Mouse (Mus musculus) CH12.LX (cell line): ENCODE data around the gene Zfp563. TPM values are rescaled to one million over a fixed set of nuclear protein-coding genes. Genes with fewer than 3 reads are reported as not detected.

Experiments
- DNase-seq: peaks from one replicate; pipeline ENCODE4 v3.0.0-alpha.2; 2013; ENCODE audit errors: extremely low read depth
- H3K27ac ChIP-seq: 2 replicates; pipeline ENCODE4 v1.5.1; 2012; ENCODE audit warnings: low read depth, mild to moderate bottlenecking, control low read depth, moderate library complexity; ENCODE audit not compliant: insufficient read depth
- H3K27me3 ChIP-seq: replicated peaks from 2 replicates; pipeline ENCODE3; 2012; ENCODE audit warnings: inconsistent platforms
- H3K36me3 ChIP-seq, 2 experiments: replicated peaks in 1 of 2; 2 replicates each; pipeline versions ENCODE3 to v1.6.1; 2012; ENCODE audit warnings: inconsistent platforms in 1 of 2, low read length in 1 of 2, mild to moderate bottlenecking in 1 of 2, mixed read lengths in 1 of 2, moderate library complexity in 1 of 2; ENCODE audit not compliant: control insufficient read depth in 1 of 2, insufficient read depth in 1 of 2
- H3K4me1 ChIP-seq, 2 experiments: 2 replicates each; pipeline ENCODE4 v1.6.1; 2012; ENCODE audit warnings: inconsistent platforms in 1 of 2, moderate library complexity in 1 of 2; ENCODE audit not compliant: insufficient read depth in 2 of 2, control insufficient read depth in 1 of 2
- H3K4me2 ChIP-seq: 2 replicates; pipeline ENCODE4 v1.6.1; 2012; ENCODE audit warnings: low read depth, mild to moderate bottlenecking, control low read depth; ENCODE audit not compliant: poor library complexity, insufficient read depth, severe bottlenecking
- H3K4me3 ChIP-seq, 3 experiments: fragments of 150-350 bp in 1 of 3; sonication (generic) in 1 of 3; replicated peaks in 1 of 3; 2 replicates each; pipeline versions ENCODE3 to v1.5.1; 2011 to 2012; ENCODE audit warnings: low read depth in 2 of 3, low read length in 2 of 3, mild to moderate bottlenecking in 2 of 3, moderate library complexity in 2 of 3, control low read depth in 1 of 3, improper control_type of control experiment in 1 of 3, inconsistent platforms in 1 of 3, mixed read lengths in 1 of 3; ENCODE audit not compliant: poor library complexity in 1 of 3
- H3K79me2 ChIP-seq: replicated peaks from 2 replicates; pipeline ENCODE4 v1.6.1; 2012; ENCODE audit warnings: mild to moderate bottlenecking, moderate library complexity; ENCODE audit not compliant: control insufficient read depth, poor library complexity, insufficient read depth, severe bottlenecking; ENCODE audit errors: extremely low read depth
- H3K9ac ChIP-seq: 2 replicates; pipeline ENCODE4 v1.6.1; 2012; ENCODE audit warnings: low read depth, mild to moderate bottlenecking, control low read depth, moderate library complexity; ENCODE audit not compliant: insufficient read depth
- H3K9me3 ChIP-seq: replicated peaks from 2 replicates; pipeline ENCODE3; 2012; ENCODE audit warnings: low read length, inconsistent platforms, mixed read lengths
- BHLHE40 ChIP-seq: IDR thresholded peaks from 2 replicates; pipeline ENCODE4 v1.6.1; 2011; ENCODE audit warnings: mild to moderate bottlenecking, low read depth, low read length, improper control_type of control experiment
- CHD1 ChIP-seq: IDR thresholded peaks from 2 replicates; pipeline ENCODE4 v1.6.1; 2012; ENCODE audit warnings: low read depth, low read length, improper control_type of control experiment, inconsistent platforms
- CHD2 ChIP-seq: IDR thresholded peaks from 2 replicates; pipeline ENCODE4 v1.6.1; 2011; ENCODE audit warnings: low read length, improper control_type of control experiment
- CTCF ChIP-seq, 2 experiments: IDR thresholded peaks in 1 of 2; conservative IDR thresholded peaks in 1 of 2; 2 replicates each; pipeline ENCODE4 v1.5.1; 2011 to 2012; ENCODE audit warnings: low read depth in 2 of 2, low read length in 2 of 2, improper control_type of control experiment in 1 of 2, inconsistent platforms in 1 of 2, mild to moderate bottlenecking in 1 of 2, moderate library complexity in 1 of 2
- E2F4 ChIP-seq: IDR thresholded peaks from 2 replicates; pipeline ENCODE4 v1.6.1; 2011; ENCODE audit warnings: low read depth, low read length, improper control_type of control experiment; ENCODE audit not compliant: insufficient replicate concordance
- HCFC1 ChIP-seq: IDR thresholded peaks from 2 replicates; pipeline ENCODE4 v1.6.1; 2012; ENCODE audit warnings: low read depth, mild to moderate bottlenecking, inconsistent platforms, low read length, improper control_type of control experiment
- JUND ChIP-seq: conservative IDR thresholded peaks from 2 replicates; pipeline ENCODE4 v1.6.1; 2011; ENCODE audit warnings: low read depth, low read length, improper control_type of control experiment
- MAFK ChIP-seq: IDR thresholded peaks from 2 replicates; pipeline ENCODE4 v1.6.1; 2011; ENCODE audit warnings: low read length, improper control_type of control experiment; ENCODE audit not compliant: insufficient replicate concordance
- MAX ChIP-seq: IDR thresholded peaks from 2 replicates; pipeline ENCODE4 v1.6.1; 2011; ENCODE audit warnings: low read length, improper control_type of control experiment
- MXI1 ChIP-seq: IDR thresholded peaks from 2 replicates; pipeline ENCODE4 v1.6.1; 2011; ENCODE audit warnings: mild to moderate bottlenecking, low read depth, low read length, improper control_type of control experiment
- MYC ChIP-seq: IDR thresholded peaks from 2 replicates; pipeline ENCODE4 v1.6.1; 2011; ENCODE audit warnings: low read depth, mild to moderate bottlenecking, improper control_type of control experiment, low read length
- NELFE ChIP-seq: IDR thresholded peaks from 2 replicates; pipeline ENCODE4 v1.6.1; 2011; ENCODE audit warnings: low read depth, low read length, improper control_type of control experiment
- NRF1 ChIP-seq: IDR thresholded peaks from 2 replicates; pipeline ENCODE4 v1.6.1; 2014; ENCODE audit warnings: low read depth, mild to moderate bottlenecking, inconsistent platforms, low read length, improper control_type of control experiment, moderate library complexity
- POLR2AphosphoS2 ChIP-seq: IDR thresholded peaks from 2 replicates; pipeline ENCODE4 v1.6.1; 2011; ENCODE audit warnings: low read depth, low read length, improper control_type of control experiment
- RAD21 ChIP-seq: IDR thresholded peaks from 2 replicates; pipeline ENCODE4 v1.6.1; 2011; ENCODE audit warnings: low read depth, mild to moderate bottlenecking, low read length, improper control_type of control experiment, moderate library complexity
- SMC3 ChIP-seq: IDR thresholded peaks from 2 replicates; pipeline ENCODE4 v1.6.1; 2011; ENCODE audit warnings: low read depth, low read length, improper control_type of control experiment
- TCF12 ChIP-seq: IDR thresholded peaks from 2 replicates; pipeline ENCODE4 v1.6.1; 2014; ENCODE audit warnings: low read depth, mild to moderate bottlenecking, inconsistent platforms, low read length, improper control_type of control experiment
- UBTF ChIP-seq: IDR thresholded peaks from 2 replicates; pipeline ENCODE4 v1.6.1; 2012; ENCODE audit warnings: low read depth, mild to moderate bottlenecking, inconsistent platforms, low read length, improper control_type of control experiment, moderate library complexity
- USF2 ChIP-seq: conservative IDR thresholded peaks from 2 replicates; pipeline ENCODE4 v1.6.1; 2011; ENCODE audit warnings: low read depth, low read length, improper control_type of control experiment
- ZC3H11A ChIP-seq: IDR thresholded peaks from 2 replicates; pipeline ENCODE4 v1.6.1; 2012; ENCODE audit warnings: low read depth, mild to moderate bottlenecking, inconsistent platforms, low read length, improper control_type of control experiment
- ZNF384 ChIP-seq: IDR thresholded peaks from 2 replicates; pipeline ENCODE4 v1.6.1; 2012; ENCODE audit warnings: low read depth, low read length, improper control_type of control experiment, inconsistent platforms
- dilution Hi-C: fragments of 300-500 bp; cut with MboI; formaldehyde crosslinking; loops from 2 replicates; pipeline ENCODE4 v1.14.3; 2020; ENCODE audit warnings: low sequenced_read_pairs; ENCODE audit not compliant: extremely low pct_unique_long_range_greater_than_20kb, extremely low pct_ligation_motif_present
- in situ Hi-C: fragments of 300-500 bp; cut with MboI; formaldehyde crosslinking; loops from 3 replicates; pipeline ENCODE4 v1.14.3; 2019; ENCODE audit warnings: low sequenced_read_pairs, low pct_ligation_motif_present, low pct_unique_long_range_greater_than_20kb, mixed read lengths
- polyA plus RNA-seq: library from polyadenylated mRNA; unstranded; fragments of >175 nt; gene quantifications from 2 replicates; pipeline ENCODE4 v1.2.1, GENCODE M21; 2012; ENCODE audit warnings: low read depth; ENCODE audit not compliant: insufficient read length
- total RNA-seq, 2 experiments: library from RNA; depleted of rRNA; stranded (reverse); fragments of 300-350 nt in 1 of 2; fragments of >200 nt in 1 of 2; gene quantifications; 2 replicates each; pipeline ENCODE4 v1.2.3; 2012 to 2014

The Zfp563 gene
- total and polyA plus RNA-seq, 3 experiments: 1.9 to 4.1 (median 4.1) TPM

- H3K4me2 ChIP-seq: no peak overlapping the region
- no peak overlapping the region for H3K27ac ChIP-seq
- H3K4me3 ChIP-seq: no peak overlapping the region
- in situ Hi-C loops (no loop called here), dilution Hi-C loops (no loop called here)
- DNase-seq: no peak
- no peaks in the 10 kb centered on the region for H3K9me3 ChIP-seq
- TF ChIP-seq POLR2AphosphoS2: no peak
- no peak for TF ChIP-seq JUND
- TF ChIP-seq CHD1: no peak
- no peak for TF ChIP-seq CHD2
- no peak for TF ChIP-seq ZNF384
- no peak for TF ChIP-seq USF2
- TF ChIP-seq MXI1: no peak
- no peak for TF ChIP-seq ZC3H11A
- no peak for TF ChIP-seq RAD21
- TF ChIP-seq E2F4: no peak
- no peak for TF ChIP-seq TCF12
- TF ChIP-seq NELFE: no peak
- H3K9ac ChIP-seq: no peak overlapping the region
- H3K4me1 ChIP-seq: no peaks in the 10 kb centered on the region
- H3K36me3 ChIP-seq: no peaks in the 10 kb centered on the region
- no peaks in the 10 kb centered on the region for H3K79me2 ChIP-seq
- H3K27me3 ChIP-seq: no peaks in the 10 kb centered on the region
Observed at GRCm38 (mm10) chr17:33126257-33126656, 37.1 kb downstream of the Zfp563 start.

- Histone ChIP-seq H3K4me2 (no peak within 1 kb of the TSS), H3K9me3 (no peaks in the 10 kb centered on the region), H3K36me3 (no peaks in the 10 kb centered on the region), H3K79me2 (no peaks in the 10 kb centered on the region), H3K27ac (no peak within 1 kb of the TSS), H3K9ac (no peak within 1 kb of the TSS), H3K4me3 (no peak within 1 kb of the TSS), H3K27me3 (peaks cover 25% of the 10 kb centered on the region), H3K4me1 (no peaks in the 10 kb centered on the region)
- no peak for DNase-seq
- in situ Hi-C loops: no loop called here
- TF ChIP-seq MAX (no peak), CHD1 (no peak), TCF12 (no peak), NELFE (no peak), NRF1 (no peak), UBTF (no peak), MXI1 (no peak), POLR2AphosphoS2 (no peak), HCFC1 (no peak), CHD2 (no peak), BHLHE40 (no peak), SMC3 (no peak), JUND (no peak), MYC (no peak), MAFK (no peak), CTCF (conservative IDR thresholded peaks at IDR 0.05 in 1 of 2, IDR thresholded peaks at IDR 0.05 in 1 of 2; ENCODE audit: low read depth in 2 of 2, low read length in 2 of 2) (no peak), ZC3H11A (no peak)
- dilution Hi-C loops: no loop called here
Observed at GRCm38 (mm10) chr17:33139261-33139820, 50.2 kb downstream of the Zfp563 start, which contains the start of gene Morc2b. Morc2b (minus strand) TSS chr17:33139683.

Other genes with a start within 250 kb of the Zfp563 start
- gene Zfp870, start 197.7 kb upstream of the Zfp563 start, total RNA-seq (2012; rRNA removed): 3.4 and 3.5 TPM in 2 replicates
- 5.8 and 6.4 TPM in 2 replicates for gene Zfp870, start 197.7 kb upstream of the Zfp563 start, total RNA-seq (2014; rRNA removed)
- 8.6 and 10.4 TPM in 2 replicates for gene Zfp870, start 197.7 kb upstream of the Zfp563 start, polyA plus RNA-seq
- gene Cyp4f14, start 172.0 kb upstream of the Zfp563 start, total RNA-seq (2012; rRNA removed): not detected in 2 replicates
- not detected in 2 replicates for gene Cyp4f14, start 172.0 kb upstream of the Zfp563 start, total RNA-seq (2014; rRNA removed)
- gene Cyp4f14, start 172.0 kb upstream of the Zfp563 start, polyA plus RNA-seq: not detected in 2 replicates
- 13.1 and 18.6 TPM in 2 replicates for gene Cyp4f13, start 141.9 kb upstream of the Zfp563 start, total RNA-seq (2012; rRNA removed)
- gene Cyp4f13, start 141.9 kb upstream of the Zfp563 start, total RNA-seq (2014; rRNA removed): 9.7 and 11.9 TPM in 2 replicates
- 12.2 and 18.5 TPM in 2 replicates for gene Cyp4f13, start 141.9 kb upstream of the Zfp563 start, polyA plus RNA-seq
- 9.7 and 12.9 TPM in 2 replicates for gene Zfp472, start 123.5 kb upstream of the Zfp563 start, total RNA-seq (2012; rRNA removed)
- gene Zfp472, start 123.5 kb upstream of the Zfp563 start, total RNA-seq (2014; rRNA removed): 27.8 and 31.5 TPM in 2 replicates
- 12.4 and 13.6 TPM in 2 replicates for gene Zfp472, start 123.5 kb upstream of the Zfp563 start, polyA plus RNA-seq
- 4.2 and 4.5 TPM in 2 replicates for gene Zfp952, start 96.2 kb upstream of the Zfp563 start, total RNA-seq (2012; rRNA removed)
- gene Zfp952, start 96.2 kb upstream of the Zfp563 start, total RNA-seq (2014; rRNA removed): 5.7 TPM in 2 replicates
- 4.3 and 5.5 TPM in 2 replicates for gene Zfp952, start 96.2 kb upstream of the Zfp563 start, polyA plus RNA-seq
- gene Zfp763, start 55.9 kb upstream of the Zfp563 start, total RNA-seq (2012; rRNA removed): 3.1 and 3.2 TPM in 2 replicates
- 5.7 and 6.0 TPM in 2 replicates for gene Zfp763, start 55.9 kb upstream of the Zfp563 start, total RNA-seq (2014; rRNA removed)
- 2.9 and 3.7 TPM in 2 replicates for gene Zfp763, start 55.9 kb upstream of the Zfp563 start, polyA plus RNA-seq
- not detected in 2 replicates for gene 4921501E09Rik, start 21.3 kb upstream of the Zfp563 start, total RNA-seq (2012; rRNA removed)
- not detected in 2 replicates for gene 4921501E09Rik, start 21.3 kb upstream of the Zfp563 start, total RNA-seq (2014; rRNA removed)
- not detected in 2 replicates for gene 4921501E09Rik, start 21.3 kb upstream of the Zfp563 start, polyA plus RNA-seq
- gene Morc2b, start 50.4 kb downstream of the Zfp563 start, total RNA-seq (2012; rRNA removed): not detected in 2 replicates
- gene Morc2b, start 50.4 kb downstream of the Zfp563 start, total RNA-seq (2014; rRNA removed): not detected in 2 replicates
- gene Morc2b, start 50.4 kb downstream of the Zfp563 start, polyA plus RNA-seq: not detected in 2 replicates
- not detected in 2 replicates for gene Olfr55, start 79.1 kb downstream of the Zfp563 start, total RNA-seq (2012; rRNA removed)
- gene Olfr55, start 79.1 kb downstream of the Zfp563 start, total RNA-seq (2014; rRNA removed): not detected in 2 replicates
- not detected in 2 replicates for gene Olfr55, start 79.1 kb downstream of the Zfp563 start, polyA plus RNA-seq
- not detected in 2 replicates for gene Olfr239, start 102.0 kb downstream of the Zfp563 start, total RNA-seq (2012; rRNA removed)
- gene Olfr239, start 102.0 kb downstream of the Zfp563 start, total RNA-seq (2014; rRNA removed): not detected in 2 replicates
- not detected in 2 replicates for gene Olfr239, start 102.0 kb downstream of the Zfp563 start, polyA plus RNA-seq
- not detected in 2 replicates for gene Olfr1564, start 132.4 kb downstream of the Zfp563 start, total RNA-seq (2012; rRNA removed)
- not detected in 2 replicates for gene Olfr1564, start 132.4 kb downstream of the Zfp563 start, total RNA-seq (2014; rRNA removed)
- gene Olfr1564, start 132.4 kb downstream of the Zfp563 start, polyA plus RNA-seq: 0.04 TPM in 1 of 2 replicates, not detected in the other
- gene Zfp955a, start 165.8 kb downstream of the Zfp563 start, total RNA-seq (2012; rRNA removed): 5.9 and 7.5 TPM in 2 replicates
- 13.2 and 15.1 TPM in 2 replicates for gene Zfp955a, start 165.8 kb downstream of the Zfp563 start, total RNA-seq (2014; rRNA removed)
- gene Zfp955a, start 165.8 kb downstream of the Zfp563 start, polyA plus RNA-seq: 7.3 and 7.5 TPM in 2 replicates
- not detected in 2 replicates for gene Olfr63, start 175.4 kb downstream of the Zfp563 start, total RNA-seq (2012; rRNA removed)
- gene Olfr63, start 175.4 kb downstream of the Zfp563 start, total RNA-seq (2014; rRNA removed): not detected in 2 replicates
- gene Olfr63, start 175.4 kb downstream of the Zfp563 start, polyA plus RNA-seq: 0.03 and 0.08 TPM in 2 replicates
- 3.8 and 4.8 TPM in 2 replicates for gene Zfp955b, start 200.2 kb downstream of the Zfp563 start, total RNA-seq (2012; rRNA removed)
- gene Zfp955b, start 200.2 kb downstream of the Zfp563 start, total RNA-seq (2014; rRNA removed): 8.4 and 11.0 TPM in 2 replicates
- 17.8 and 25.7 TPM in 2 replicates for gene Zfp955b, start 200.2 kb downstream of the Zfp563 start, polyA plus RNA-seq